Mouse (Mus musculus) WW6 (cell line): ENCODE data around the gene Krt79.

Experiments used
- DNase-seq: peaks from one replicate; pipeline ENCODE4 v3.0.0-alpha.2; 2013; ENCODE audit warnings: low read depth, low spot score

Gene Krt79

GRCm38 (mm10) chr15:101940274-101940829, at the start of gene Krt79:
Gene Krt79 (minus strand): TSS chr15:101940324.
- no peak for DNase-seq

- no peak for DNase-seq
Observed at GRCm38 (mm10) chr15:101988714-101989113, 48.6 kb upstream of the Krt79 start.

GRCm38 (mm10) chr15:101988119-101988518, 48.0 kb upstream of the Krt79 start:
- DNase-seq: no peak

GRCm38 (mm10) chr15:101984746-101985145, 44.6 kb upstream of the Krt79 start:
- DNase-seq: no peak

- DNase-seq: peak; percentile 92
Observed at GRCm38 (mm10) chr15:101983949-101984601, 44.0 kb upstream of the Krt79 start.

GRCm38 (mm10) chr15:101983315-101983948, 43.3 kb upstream of the Krt79 start:
- DNase-seq: no peak

GRCm38 (mm10) chr15:101980849-101981248, 40.7 kb upstream of the Krt79 start:
- no peak for DNase-seq

- no peak for DNase-seq
Observed at GRCm38 (mm10) chr15:101977043-101977726, 37.1 kb upstream of the Krt79 start.

GRCm38 (mm10) chr15:101976641-101977040, 36.5 kb upstream of the Krt79 start:
- no peak for DNase-seq

- no peak for DNase-seq
Observed at GRCm38 (mm10) chr15:101976023-101976422, 35.9 kb upstream of the Krt79 start.

GRCm38 (mm10) chr15:101974083-101974845, 34.1 kb upstream of the Krt79 start:
- DNase-seq: no peak

GRCm38 (mm10) chr15:101973414-101974077, 33.4 kb upstream of the Krt79 start:
- peak; percentile 81 for DNase-seq

- no peak for DNase-seq
Observed at GRCm38 (mm10) chr15:101970536-101970935, 30.4 kb upstream of the Krt79 start.

- DNase-seq: no peak
Observed at GRCm38 (mm10) chr15:101966808-101967207, 26.7 kb upstream of the Krt79 start.

GRCm38 (mm10) chr15:101958891-101959290, 18.8 kb upstream of the Krt79 start:
- DNase-seq: no peak

- no peak for DNase-seq
Observed at GRCm38 (mm10) chr15:101954187-101954586, 14.1 kb upstream of the Krt79 start, which contains the start of gene Krt78. Gene Krt78 (minus strand): TSS chr15:101954287.

- DNase-seq: no peak
Observed at GRCm38 (mm10) chr15:101952733-101953474, 12.8 kb upstream of the Krt79 start.

- no peak for DNase-seq
Observed at GRCm38 (mm10) chr15:101945430-101945829, 5.3 kb upstream of the Krt79 start.

GRCm38 (mm10) chr15:101941948-101942347, 1.8 kb upstream of the Krt79 start:
- DNase-seq: no peak

GRCm38 (mm10) chr15:101938600-101939308, 1.4 kb downstream of the Krt79 start:
- no peak for DNase-seq
